Mouse (Mus musculus): Measurements from ENCODE around the gene Gm266. TPM values are rescaled to one million over a fixed set of nuclear protein-coding genes. Genes with fewer than 3 reads are reported as not detected.

Gene Gm266
- polyA plus RNA-seq, 1 experiment from 2014 or later = 0.49 TPM

DNA sequence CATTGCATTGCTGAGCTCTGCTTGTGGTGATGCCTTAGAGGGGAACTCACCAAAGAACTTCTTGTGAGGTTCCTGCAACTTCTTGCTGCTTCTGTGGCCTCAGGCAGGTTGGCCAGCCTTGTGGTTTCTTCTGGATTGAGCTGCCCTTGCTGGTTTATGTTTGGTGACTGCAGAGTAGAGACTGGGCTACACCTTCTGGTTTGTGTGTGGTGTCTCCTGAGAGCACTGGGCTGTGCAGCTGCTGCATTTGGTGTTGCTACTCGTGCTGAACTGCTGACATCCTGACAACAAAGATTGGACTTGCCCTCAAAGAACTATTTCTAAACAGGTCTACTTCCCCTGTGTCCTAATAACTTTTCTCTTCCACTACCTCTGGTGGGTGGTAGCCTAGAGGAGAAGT lies 38.8 kb upstream of the Gm266 start:
- Histone ChIP-seq H3K27me3 (ENCODE audit: insufficient read depth, low read length) (no peaks in the 10 kb centered on the region), H3K4me1 (ENCODE audit: insufficient read depth) (peaks cover 6% of the 10 kb centered on the region), H3K9ac (replicated peaks) (no peak overlapping the region), H3K9me3 (ENCODE audit: low read length) (peaks cover 2% of the 10 kb centered on the region; the same call in 1 of the 2 replicates), H3K4me2 (ENCODE audit: low read depth, low read length) (no peak overlapping the region), H3K4me3 (ENCODE audit: low read depth, low read length) (no peak overlapping the region), H3K36me3 (replicated peaks; ENCODE audit: insufficient read depth, low read length) (no peaks in the 10 kb centered on the region), H3K27ac (ENCODE audit: low read depth) (peak overlapping the region; percentile 72)
- TF ChIP-seq EP300 (IDR thresholded peaks at IDR 0.05; ENCODE audit: low read depth) = no peak
- no peak for TF ChIP-seq CTCF (IDR thresholded peaks at IDR 0.05; ENCODE audit: low read depth)
- peak; percentile 63; the same call in 1 of the 2 replicates for ATAC-seq
- 23% methylated on average over 1 of the region's 1 CpGs for WGBS (ENCODE audit: insufficient replicate concordance)
- no peak for DNase-seq

DNA sequence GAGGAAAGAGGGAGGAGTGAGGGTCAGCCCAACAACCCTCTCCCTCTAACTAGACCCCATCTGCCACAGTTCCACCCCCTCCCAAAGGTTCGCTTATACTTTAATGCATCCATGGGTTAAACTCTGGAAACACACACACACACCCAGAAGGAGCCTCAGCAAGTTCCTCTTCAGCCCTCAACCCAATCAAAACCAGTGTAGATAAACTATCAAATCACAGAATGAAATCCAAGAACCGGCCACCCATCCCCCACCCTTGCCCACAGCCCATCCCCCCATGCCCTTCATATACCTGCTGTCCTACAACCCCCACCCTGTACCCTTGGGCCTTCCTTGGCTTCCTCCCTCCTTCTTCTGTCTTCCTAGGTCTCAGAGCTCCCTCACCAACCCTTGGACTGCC lies 35.4 kb upstream of the Gm266 start:
- no peak overlapping the region for H3K4me3 ChIP-seq (ENCODE audit: low read depth, low read length)
- H3K36me3 ChIP-seq (replicated peaks; ENCODE audit: insufficient read depth, low read length) = no peaks in the 10 kb centered on the region
- H3K9me3 ChIP-seq (ENCODE audit: low read length) = peaks cover 2% of the 10 kb centered on the region; the same call in 1 of the 2 replicates
- no peaks in the 10 kb centered on the region for H3K27me3 ChIP-seq (ENCODE audit: insufficient read depth, low read length)
- 79% methylated on average over 2 of the region's 2 CpGs for WGBS (ENCODE audit: insufficient replicate concordance)
- H3K27ac ChIP-seq (ENCODE audit: low read depth) = no peak overlapping the region
- no peak overlapping the region for H3K4me2 ChIP-seq (ENCODE audit: low read depth, low read length)
- no peak overlapping the region for H3K9ac ChIP-seq (replicated peaks)
- no peak for ATAC-seq
- H3K4me1 ChIP-seq (ENCODE audit: insufficient read depth) = peaks cover 28% of the 10 kb centered on the region
- DNase-seq = no peak
- no peak for TF ChIP-seq EP300 (IDR thresholded peaks at IDR 0.05; ENCODE audit: low read depth)
- no peak for TF ChIP-seq CTCF (IDR thresholded peaks at IDR 0.05; ENCODE audit: low read depth)

DNA sequence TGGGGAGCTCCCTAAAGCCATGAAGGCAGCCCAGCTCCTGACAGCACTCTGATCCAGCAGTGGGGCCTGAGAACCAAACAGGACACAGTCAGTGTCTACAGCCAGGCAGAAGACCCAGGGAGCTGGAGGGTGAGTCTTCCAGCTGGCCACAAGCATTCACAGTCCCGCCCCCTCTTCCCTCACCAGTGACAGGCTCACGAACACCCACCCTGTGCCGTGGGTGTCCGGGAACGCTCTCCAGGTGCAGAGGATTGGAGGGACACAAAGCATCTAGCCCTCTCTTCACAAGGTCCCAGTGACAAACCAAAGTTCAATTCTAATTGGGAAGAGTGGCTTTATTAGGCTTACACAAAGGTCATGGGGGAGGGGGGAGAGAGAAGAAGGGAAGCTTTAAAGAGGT lies 34.2 kb upstream of the Gm266 start:
- Histone ChIP-seq H3K27me3 (ENCODE audit: insufficient read depth, low read length) (no peaks in the 10 kb centered on the region), H3K4me3 (ENCODE audit: low read depth, low read length) (no peak overlapping the region), H3K4me2 (ENCODE audit: low read depth, low read length) (no peak overlapping the region), H3K9ac (replicated peaks) (no peak overlapping the region), H3K9me3 (ENCODE audit: low read length) (peaks cover 4% of the 10 kb centered on the region; the same call in 1 of the 2 replicates), H3K4me1 (ENCODE audit: insufficient read depth) (peaks cover 32% of the 10 kb centered on the region), H3K27ac (ENCODE audit: low read depth) (no peak overlapping the region), H3K36me3 (replicated peaks; ENCODE audit: insufficient read depth, low read length) (no peaks in the 10 kb centered on the region)
- no peak for TF ChIP-seq CTCF (IDR thresholded peaks at IDR 0.05; ENCODE audit: low read depth)
- TF ChIP-seq EP300 (IDR thresholded peaks at IDR 0.05; ENCODE audit: low read depth) = no peak
- ATAC-seq (no peak), DNase-seq (no peak)
- 79% methylated on average over 5 of the region's 5 CpGs for WGBS (ENCODE audit: insufficient replicate concordance)

DNA sequence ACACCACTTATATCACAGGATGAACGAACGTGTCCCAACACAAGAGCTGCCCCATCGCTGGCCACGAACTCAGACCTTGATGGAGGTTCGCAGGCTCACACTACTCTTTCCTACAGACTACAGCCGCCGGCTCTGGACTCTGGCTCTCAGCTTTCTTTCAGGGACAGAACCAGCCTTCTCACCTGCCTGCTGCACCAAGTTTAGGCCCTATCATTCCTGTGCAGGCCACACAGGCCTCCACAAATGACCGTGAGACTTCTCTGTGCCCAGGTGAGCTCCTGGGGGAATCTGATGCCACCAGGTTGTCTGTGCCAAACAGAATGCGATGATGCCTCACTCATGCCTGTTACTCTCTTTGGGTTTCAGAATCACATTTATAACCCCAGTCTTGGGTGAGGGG lies 32.8 kb upstream of the Gm266 start:
- H3K4me1 ChIP-seq (ENCODE audit: insufficient read depth) = peaks cover 35% of the 10 kb centered on the region
- peak overlapping the region; percentile 49 for H3K9ac ChIP-seq (replicated peaks)
- peak overlapping the region; percentile 91 for H3K27ac ChIP-seq (ENCODE audit: low read depth)
- H3K27me3 ChIP-seq (ENCODE audit: insufficient read depth, low read length) = no peaks in the 10 kb centered on the region
- H3K4me3 ChIP-seq (ENCODE audit: low read depth, low read length) = peak overlapping the region; percentile 24
- DNase-seq (no peak), ATAC-seq (peak; percentile 61)
- 67% methylated on average over 9 of the region's 9 CpGs for WGBS (ENCODE audit: insufficient replicate concordance)
- H3K4me2 ChIP-seq (ENCODE audit: low read depth, low read length) = peak overlapping the region; percentile 41
- no peaks in the 10 kb centered on the region for H3K36me3 ChIP-seq (replicated peaks; ENCODE audit: insufficient read depth, low read length)
- TF ChIP-seq CTCF (IDR thresholded peaks at IDR 0.05; ENCODE audit: low read depth) (no peak), EP300 (IDR thresholded peaks at IDR 0.05; ENCODE audit: low read depth) (no peak)
- H3K9me3 ChIP-seq (ENCODE audit: low read length) = peaks cover 4% of the 10 kb centered on the region; the same call in 1 of the 2 replicates

DNA sequence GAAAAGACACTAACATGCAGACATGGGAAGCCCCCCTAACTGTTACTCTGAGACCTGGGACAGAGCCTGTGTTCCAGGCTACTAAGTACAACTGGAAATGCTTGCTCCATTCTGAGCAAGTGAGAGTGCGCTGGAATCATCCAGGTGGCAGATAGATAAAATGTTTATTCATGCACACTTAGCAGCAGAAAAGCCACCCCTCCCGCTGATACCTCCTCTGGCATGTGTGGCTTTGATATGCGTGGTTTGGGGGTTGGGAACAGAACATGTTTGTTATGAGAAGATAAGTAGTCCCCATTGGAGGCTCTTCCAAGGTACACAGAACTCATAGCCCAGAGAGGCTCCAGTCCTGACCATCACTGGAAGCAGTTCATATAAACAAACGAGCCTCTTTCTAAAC lies 32.3 kb upstream of the Gm266 start:
- H3K9ac ChIP-seq (replicated peaks) = peak overlapping the region; percentile 47
- peaks cover 4% of the 10 kb centered on the region; the same call in 1 of the 2 replicates for H3K9me3 ChIP-seq (ENCODE audit: low read length)
- no peaks in the 10 kb centered on the region for H3K27me3 ChIP-seq (ENCODE audit: insufficient read depth, low read length)
- H3K27ac ChIP-seq (ENCODE audit: low read depth) = peak overlapping the region; percentile 91
- ATAC-seq = peak; percentile 91
- H3K36me3 ChIP-seq (replicated peaks; ENCODE audit: insufficient read depth, low read length) = no peaks in the 10 kb centered on the region
- TF ChIP-seq CTCF (IDR thresholded peaks at IDR 0.05; ENCODE audit: low read depth) (no peak), EP300 (IDR thresholded peaks at IDR 0.05; ENCODE audit: low read depth) (peak; percentile 100)
- 43% methylated on average over 4 of the region's 4 CpGs for WGBS (ENCODE audit: insufficient replicate concordance)
- H3K4me3 ChIP-seq (ENCODE audit: low read depth, low read length) = no peak overlapping the region
- peak; percentile 74 for DNase-seq
- H3K4me2 ChIP-seq (ENCODE audit: low read depth, low read length) = peak overlapping the region; percentile 41
- H3K4me1 ChIP-seq (ENCODE audit: insufficient read depth) = peaks cover 35% of the 10 kb centered on the region

DNA sequence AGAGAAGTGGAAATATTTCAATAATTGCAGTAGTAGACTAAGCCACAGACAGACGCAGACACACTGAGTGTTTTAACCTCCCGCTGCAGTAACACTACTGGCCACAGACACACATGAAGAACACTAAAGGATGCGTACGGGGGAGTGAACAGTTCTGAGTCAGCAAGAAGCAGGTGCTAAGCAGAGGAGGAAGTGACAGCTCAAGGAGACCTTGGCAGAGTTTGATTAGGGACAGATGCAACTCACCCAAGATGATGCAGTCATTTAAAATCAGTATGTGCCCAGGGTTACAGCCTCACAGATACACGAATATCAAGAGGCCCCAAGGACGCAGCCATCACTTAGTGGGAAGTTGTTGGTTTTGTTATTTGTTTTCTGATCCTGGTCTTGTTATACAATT lies 31.2 kb upstream of the Gm266 start:
- TF ChIP-seq EP300 (IDR thresholded peaks at IDR 0.05; ENCODE audit: low read depth) = peak; percentile 93
- peak; percentile 46 for TF ChIP-seq CTCF (IDR thresholded peaks at IDR 0.05; ENCODE audit: low read depth)
- Histone ChIP-seq H3K36me3 (replicated peaks; ENCODE audit: insufficient read depth, low read length) (no peaks in the 10 kb centered on the region), H3K9ac (replicated peaks) (0 out of 2 replicates have a peak overlapping the region, but pooled peaks have one; percentile 47), H3K4me1 (ENCODE audit: insufficient read depth) (peaks cover 35% of the 10 kb centered on the region), H3K27ac (ENCODE audit: low read depth) (peak overlapping the region; percentile 91), H3K27me3 (ENCODE audit: insufficient read depth, low read length) (no peaks in the 10 kb centered on the region), H3K4me3 (ENCODE audit: low read depth, low read length) (no peak overlapping the region), H3K4me2 (ENCODE audit: low read depth, low read length) (peak overlapping the region; percentile 33; the same call in 1 of the 2 replicates), H3K9me3 (ENCODE audit: low read length) (0 out of 2 replicates have a peak, but pooled peaks cover 2% of the 10 kb centered on the region)
- DNase-seq (no peak), ATAC-seq (peak; percentile 75)
- 45% methylated on average over 6 of the region's 6 CpGs for WGBS (ENCODE audit: insufficient replicate concordance)

Data from liver, postnatal 0 days (tissue).